Mouse (Mus musculus) skeletal muscle tissue, adult 2 months (tissue): ENCODE measurements around the gene Zbtb16.

Source experiments
- DNase-seq: peaks from one replicate; pipeline ENCODE4 v3.0.0-alpha.2; 2012; ENCODE audit warnings: low read depth, low spot score

Gene Zbtb16

GRCm38 (mm10) chr9:48803460-48804240 lies 32.4 kb downstream of the Zbtb16 start:
- DNase-seq, result no peak

DNA sequence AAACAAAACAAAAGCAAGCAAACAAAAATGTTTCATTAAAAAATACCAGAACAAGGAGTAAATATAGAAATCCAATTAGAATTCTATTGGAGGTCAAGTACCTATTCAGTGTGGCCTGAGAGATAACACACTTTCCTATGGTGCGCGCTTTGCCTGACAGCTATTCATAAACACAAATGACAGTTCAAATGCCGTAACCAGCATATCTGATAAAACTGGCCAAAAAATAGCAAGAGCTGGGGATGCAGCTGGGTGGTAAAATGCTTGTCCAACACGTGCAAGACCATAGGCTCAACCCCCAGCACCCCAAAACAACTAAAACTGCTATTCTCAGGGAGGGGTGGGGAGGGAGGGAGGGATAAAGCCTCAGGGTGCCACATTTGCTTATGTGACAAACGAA lies 33.6 kb downstream of the Zbtb16 start:
- DNase-seq, result no peak

GRCm38 (mm10) chr9:48801322-48801721 lies 34.7 kb downstream of the Zbtb16 start:
- no peak for DNase-seq

DNA sequence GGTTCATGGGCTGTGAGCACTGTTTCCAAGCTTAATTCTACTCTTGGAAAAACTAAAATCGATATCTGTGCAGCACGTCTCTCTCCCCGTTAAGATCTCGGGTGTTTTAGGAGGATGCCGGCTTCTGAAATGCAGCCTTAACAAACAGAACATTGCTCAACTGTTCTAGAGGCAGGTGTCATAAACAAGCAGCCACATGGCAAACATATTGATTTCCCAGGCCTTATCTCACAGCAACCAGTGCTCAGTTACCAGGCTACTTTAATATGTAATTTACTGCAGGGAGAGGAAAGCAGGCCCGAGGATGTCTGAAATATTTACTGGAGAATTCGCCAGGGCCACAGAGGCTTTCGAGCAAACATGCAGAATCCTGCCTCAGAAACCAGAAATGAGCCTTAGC lies 35.4 kb downstream of the Zbtb16 start:
- DNase-seq, result no peak

- no peak for DNase-seq
Measured at GRCm38 (mm10) chr9:48798044-48798443, 38.0 kb downstream of the Zbtb16 start.

- DNase-seq, result no peak
Measured at GRCm38 (mm10) chr9:48796267-48796822, 39.7 kb downstream of the Zbtb16 start.

DNA sequence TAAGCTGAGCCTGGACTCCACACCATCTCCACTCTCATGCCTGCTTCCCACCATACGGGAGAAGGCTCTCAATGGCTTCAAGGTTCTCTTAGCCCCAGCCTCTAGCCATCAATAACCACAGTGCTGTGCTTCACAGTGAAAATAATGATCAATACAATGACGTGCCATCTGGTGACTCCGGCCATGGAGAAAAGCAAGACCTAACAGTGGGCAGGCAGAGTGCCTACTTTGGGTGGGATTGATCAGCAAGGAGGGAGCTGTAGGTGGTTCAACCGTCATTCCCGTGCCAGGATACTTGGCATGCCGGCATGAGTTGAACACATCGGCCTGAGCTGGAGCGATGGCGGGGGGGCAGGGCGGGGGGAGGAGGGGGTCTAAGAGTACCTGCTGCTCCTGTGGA lies 40.3 kb downstream of the Zbtb16 start:
- DNase-seq, result no peak

DNA sequence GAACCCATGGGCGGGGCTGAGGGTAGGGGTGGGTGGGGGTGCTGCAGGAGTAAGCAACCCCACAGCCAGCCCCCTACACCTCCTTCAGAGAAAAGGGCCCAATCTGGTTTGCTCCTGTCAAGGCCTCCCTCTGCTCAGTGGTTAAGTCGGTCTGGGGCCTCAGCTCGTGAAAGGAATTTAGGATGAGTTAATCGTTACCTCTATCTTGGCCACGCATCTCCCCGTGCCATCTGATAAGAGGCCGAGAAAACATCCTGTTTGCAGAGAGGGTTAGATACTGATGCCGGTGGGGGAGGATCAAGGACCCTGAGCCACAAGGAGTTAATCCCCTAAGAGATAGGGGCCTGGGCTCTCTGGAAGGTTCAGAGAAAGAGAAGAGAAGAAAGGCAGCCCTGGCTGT lies 40.9 kb downstream of the Zbtb16 start:
- DNase-seq, result no peak

DNA sequence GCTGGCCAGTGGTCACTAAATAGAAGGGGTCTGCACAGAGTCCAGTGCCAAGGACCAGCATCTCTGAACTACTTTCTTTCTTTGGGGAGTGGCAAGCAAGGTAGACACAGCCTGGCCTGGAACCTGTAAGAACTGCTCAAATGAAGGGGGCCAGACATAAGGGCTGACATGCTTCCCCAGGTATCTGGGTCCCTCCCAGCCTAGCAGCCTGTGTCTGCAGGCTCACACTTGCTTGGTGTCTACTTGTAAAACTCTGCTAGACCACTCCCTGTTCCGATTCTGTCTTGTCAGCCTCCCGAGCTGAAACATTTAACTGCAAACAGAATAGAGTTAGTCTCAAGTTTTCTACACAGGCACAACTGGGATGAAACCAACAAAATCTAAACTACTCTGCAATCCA lies 41.6 kb downstream of the Zbtb16 start:
- DNase-seq, result no peak

- no peak for DNase-seq
Measured at GRCm38 (mm10) chr9:48793638-48794188, 42.3 kb downstream of the Zbtb16 start.

- no peak for DNase-seq
Measured at GRCm38 (mm10) chr9:48790575-48790974, 45.4 kb downstream of the Zbtb16 start.

GRCm38 (mm10) chr9:48787906-48788410 lies 48.1 kb downstream of the Zbtb16 start:
- no peak for DNase-seq

DNA sequence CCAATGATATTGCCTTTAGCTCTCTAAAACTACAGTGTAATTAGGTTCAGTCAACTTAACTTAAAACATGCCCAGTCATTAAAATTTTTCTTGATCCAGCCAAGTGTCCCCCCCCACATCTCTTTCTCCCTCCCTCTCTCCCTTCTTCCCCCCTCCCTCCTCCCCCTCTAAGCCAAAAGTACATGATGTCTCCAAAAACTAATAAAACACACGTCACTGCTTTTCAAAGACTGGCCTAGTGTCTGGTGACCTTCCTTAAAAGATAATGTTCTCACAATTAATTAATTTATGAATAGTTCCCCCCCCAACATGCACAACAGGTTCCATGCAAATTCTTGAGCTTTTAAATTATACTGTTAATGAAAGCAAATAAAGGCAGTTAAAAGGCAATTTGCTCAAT lies 48.7 kb downstream of the Zbtb16 start:
- peak; percentile 53 for DNase-seq

- peak; percentile 75 for DNase-seq
Measured at GRCm38 (mm10) chr9:48786814-48787213, 49.2 kb downstream of the Zbtb16 start.

DNA sequence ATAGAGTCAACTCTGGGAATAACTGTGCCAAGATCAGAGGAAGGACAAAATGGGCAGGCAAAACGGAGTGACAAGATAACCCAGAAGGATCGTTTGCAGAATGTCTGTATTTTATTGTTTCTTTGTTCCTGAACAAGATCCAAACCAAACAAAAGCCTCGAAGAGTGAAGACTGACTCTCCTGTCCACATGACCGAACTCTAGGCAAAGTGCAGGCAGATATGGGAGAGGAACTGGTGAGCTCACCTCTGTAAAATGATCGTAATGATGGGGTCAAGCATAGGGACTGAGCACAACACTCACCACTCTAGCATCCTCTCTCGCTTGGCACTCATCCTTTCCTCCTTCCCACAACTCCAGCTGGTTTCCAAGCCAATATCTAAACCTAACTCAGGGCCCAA lies 51.1 kb downstream of the Zbtb16 start:
- DNase-seq, result no peak

GRCm38 (mm10) chr9:48783292-48783691 lies 52.7 kb downstream of the Zbtb16 start:
- no peak for DNase-seq

- no peak for DNase-seq
Measured at GRCm38 (mm10) chr9:48782284-48783060, 53.5 kb downstream of the Zbtb16 start.

- no peak for DNase-seq
Measured at GRCm38 (mm10) chr9:48776268-48776667, 59.8 kb downstream of the Zbtb16 start.

- DNase-seq, result peak; percentile 85
Measured at GRCm38 (mm10) chr9:48775561-48775960, 60.5 kb downstream of the Zbtb16 start.

DNA sequence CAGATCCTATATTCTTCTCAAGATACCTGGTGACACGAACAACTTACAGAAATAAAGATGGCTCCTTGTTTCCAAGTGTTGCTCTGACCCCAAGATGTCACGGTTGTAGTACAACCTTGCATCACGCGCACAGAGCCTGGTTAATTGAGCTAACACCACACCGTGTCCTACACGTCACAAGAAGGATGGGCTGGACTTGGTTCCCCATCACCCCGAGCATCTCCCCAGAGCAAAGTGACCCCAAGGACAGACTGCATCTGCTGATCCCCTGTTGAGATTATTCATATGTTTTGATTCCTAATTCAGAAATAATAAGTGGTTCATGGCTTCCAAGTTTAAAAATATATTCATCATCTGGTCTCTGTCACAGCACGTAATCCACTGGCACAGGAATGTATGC lies 62.3 kb downstream of the Zbtb16 start:
- DNase-seq, result no peak

DNA sequence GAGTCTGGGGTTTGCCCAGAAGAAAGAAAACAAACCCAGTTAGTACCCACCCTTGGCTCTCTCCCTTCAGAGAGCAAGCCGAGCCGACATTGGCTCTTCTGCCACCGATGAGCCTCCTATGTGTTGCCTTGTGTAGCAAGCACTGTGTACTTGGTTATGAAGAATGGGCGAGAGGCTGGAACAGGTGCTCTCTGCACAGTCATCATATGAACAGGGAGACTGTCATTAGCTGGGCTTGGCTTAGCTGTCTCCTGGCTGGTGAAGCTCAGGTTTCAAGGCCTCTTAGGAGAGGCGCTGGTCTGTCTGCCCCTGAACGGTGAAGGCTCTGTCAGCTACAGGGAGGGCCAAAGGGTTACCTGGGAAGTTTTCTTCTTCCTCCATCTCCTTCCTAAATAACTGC lies 62.9 kb downstream of the Zbtb16 start:
- peak; percentile 85 for DNase-seq

DNA sequence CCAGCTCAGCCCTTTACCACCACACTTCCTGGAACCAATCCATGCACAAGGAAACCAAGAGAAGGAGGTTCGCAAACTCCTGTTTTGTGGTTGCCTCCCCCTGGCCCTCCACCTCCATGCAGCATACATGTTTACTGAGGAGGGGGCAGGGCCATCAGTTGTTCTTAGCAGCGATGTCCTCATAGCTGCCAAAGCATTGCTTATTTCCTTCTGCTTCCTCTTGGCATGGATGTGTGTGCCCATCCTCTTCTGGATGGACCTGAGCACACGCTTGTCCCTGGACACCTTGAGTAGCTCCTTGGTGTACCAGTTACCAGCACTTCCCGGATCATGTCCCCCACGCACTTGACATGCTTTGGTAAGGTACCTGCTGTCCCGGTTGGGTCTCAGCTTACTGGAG lies 64.5 kb downstream of the Zbtb16 start:
- peak; percentile 73 for DNase-seq
